Mouse (Mus musculus): ENCODE measurements around the gene Ifitm10. TPM values are rescaled to one million over a fixed set of nuclear protein-coding genes. Genes with fewer than 3 reads are reported as not detected.
"Not testable (repeated sequence)": the region's sequence is repeated elsewhere in the genome, so short reads cannot be mapped to it uniquely, and the experiment has no call there.

Gene Ifitm10
- polyA plus RNA-seq, 1 experiment from 2014 or later = 15.5 TPM

DNA sequence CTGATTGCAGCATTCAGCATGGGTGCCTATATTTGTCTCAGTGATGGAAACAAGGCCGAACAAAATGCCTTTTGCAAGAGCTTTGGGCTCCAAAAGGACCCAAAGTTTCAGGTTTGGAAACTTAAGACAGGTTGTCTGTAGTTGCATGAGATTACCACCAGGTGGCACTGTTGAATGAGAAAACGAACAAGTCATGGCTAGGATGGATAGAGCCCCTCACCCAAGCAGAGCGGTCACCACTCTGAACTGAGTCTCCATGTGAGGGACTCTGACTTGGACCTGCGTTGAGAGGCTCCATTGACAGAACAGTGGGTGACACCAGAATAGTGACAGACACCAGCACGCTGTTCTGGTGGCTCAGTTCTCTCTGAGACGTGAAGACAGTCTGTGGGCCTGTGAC is 57.0 kb downstream of the Ifitm10 start:
- Histone ChIP-seq H3K36me3 (ENCODE audit: insufficient read depth, low read length) (no peaks in the 10 kb centered on the region), H3K9ac (replicated peaks; ENCODE audit: low read depth) (no peak overlapping the region), H3K4me2 (replicated peaks; ENCODE audit: low read depth, low read length) (no peak overlapping the region), H3K4me1 (ENCODE audit: insufficient read depth, low read depth, low read length) (no peaks in the 10 kb centered on the region), H3K27ac (ENCODE audit: low read length) (no peak overlapping the region), H3K4me3 (ENCODE audit: low read depth, low read length) (no peak overlapping the region), H3K9me3 (ENCODE audit: low read length) (no peaks in the 10 kb centered on the region), H3K27me3 (replicated peaks; ENCODE audit: insufficient read depth, low read length) (no peaks in the 10 kb centered on the region)
- peak; percentile 87 for TF ChIP-seq CTCF (IDR thresholded peaks at IDR 0.05)
- no peak for TF ChIP-seq EP300 (IDR thresholded peaks at IDR 0.05)
- peak; percentile 56 for DNase-seq (ENCODE audit: low spot score)
- no peak for ATAC-seq
- WGBS = 30% methylated on average over 6 of the region's 6 CpGs

DNA sequence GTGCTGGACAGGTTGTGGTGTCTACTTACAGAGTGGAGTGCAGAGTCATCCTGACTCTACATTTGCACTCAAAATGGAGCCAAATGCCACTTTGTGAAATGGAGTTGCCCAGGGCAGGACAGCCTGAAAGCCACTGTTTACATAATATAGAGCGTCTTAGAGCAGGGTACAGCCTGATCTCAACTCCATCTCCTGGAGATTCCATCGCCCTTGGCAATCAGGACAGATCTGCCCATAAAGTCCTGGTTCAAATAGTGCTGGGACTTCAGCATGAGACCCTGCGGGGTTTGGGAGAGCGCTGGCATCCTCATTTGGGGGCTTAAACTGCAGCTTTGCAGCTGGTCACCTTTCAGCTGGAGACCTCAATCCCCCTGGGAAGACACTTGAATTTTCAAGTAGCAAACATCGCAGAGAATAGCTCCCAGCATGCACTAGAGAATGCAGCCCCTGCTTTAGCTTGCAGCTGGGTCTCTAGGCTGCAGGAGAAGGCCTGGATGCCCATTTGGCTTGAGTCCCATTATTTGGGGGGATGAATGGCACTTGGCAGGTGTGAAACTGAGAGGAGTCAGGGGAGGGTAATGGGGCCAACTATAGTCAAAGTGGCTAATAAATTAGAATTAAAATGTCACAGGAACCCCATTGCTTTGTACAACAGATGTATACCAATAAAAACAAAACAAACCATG is 58.8 kb downstream of the Ifitm10 start:
- H3K27me3 ChIP-seq (replicated peaks; ENCODE audit: insufficient read depth, low read length) = no peaks in the 10 kb centered on the region
- no peak for TF ChIP-seq EP300 (IDR thresholded peaks at IDR 0.05)
- no peak for TF ChIP-seq CTCF (IDR thresholded peaks at IDR 0.05)
- H3K4me3 ChIP-seq (ENCODE audit: low read depth, low read length) = no peak overlapping the region
- H3K4me1 ChIP-seq (ENCODE audit: insufficient read depth, low read depth, low read length) = no peaks in the 10 kb centered on the region
- 51% methylated on average over 5 of the region's 5 CpGs for WGBS
- ATAC-seq (no peak), DNase-seq (ENCODE audit: low spot score) (no peak)
- no peak overlapping the region for H3K4me2 ChIP-seq (replicated peaks; ENCODE audit: low read depth, low read length)
- no peak overlapping the region for H3K27ac ChIP-seq (ENCODE audit: low read length)
- H3K9ac ChIP-seq (replicated peaks; ENCODE audit: low read depth) = no peak overlapping the region
- H3K36me3 ChIP-seq (ENCODE audit: insufficient read depth, low read length) = no peaks in the 10 kb centered on the region
- no peaks in the 10 kb centered on the region for H3K9me3 ChIP-seq (ENCODE audit: low read length)

DNA sequence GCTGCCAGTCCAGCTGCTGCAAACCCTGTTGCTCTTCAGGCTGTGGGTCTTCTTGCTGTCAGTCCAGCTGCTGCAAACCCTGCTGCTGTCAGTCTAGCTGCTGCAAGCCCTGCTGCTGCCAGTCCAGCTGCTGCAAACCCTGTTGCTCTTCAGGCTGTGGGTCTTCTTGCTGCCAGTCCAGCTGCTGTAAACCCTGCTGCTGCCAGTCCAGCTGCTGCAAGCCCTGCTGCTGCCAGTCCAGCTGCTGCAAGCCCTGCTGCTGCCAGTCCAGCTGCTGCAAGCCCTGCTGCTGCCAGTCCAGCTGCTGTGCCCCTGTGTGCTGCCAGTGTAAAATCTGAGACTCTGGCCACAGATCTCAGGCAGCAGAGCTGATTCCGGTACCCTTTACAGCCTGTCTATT is 69.6 kb downstream of the Ifitm10 start:
- H3K9ac ChIP-seq (replicated peaks; ENCODE audit: low read depth); H3K27me3 ChIP-seq (replicated peaks; ENCODE audit: insufficient read depth, low read length); H3K36me3 ChIP-seq (ENCODE audit: insufficient read depth, low read length); H3K4me1 ChIP-seq (ENCODE audit: insufficient read depth, low read depth, low read length); ATAC-seq; H3K27ac ChIP-seq (ENCODE audit: low read length); H3K4me2 ChIP-seq (replicated peaks; ENCODE audit: low read depth, low read length); H3K9me3 ChIP-seq (ENCODE audit: low read length); H3K4me3 ChIP-seq (ENCODE audit: low read depth, low read length); DNase-seq (ENCODE audit: low spot score): not testable (repeated sequence)
- 86% methylated on average over 1 of the region's 1 CpGs for WGBS

DNA sequence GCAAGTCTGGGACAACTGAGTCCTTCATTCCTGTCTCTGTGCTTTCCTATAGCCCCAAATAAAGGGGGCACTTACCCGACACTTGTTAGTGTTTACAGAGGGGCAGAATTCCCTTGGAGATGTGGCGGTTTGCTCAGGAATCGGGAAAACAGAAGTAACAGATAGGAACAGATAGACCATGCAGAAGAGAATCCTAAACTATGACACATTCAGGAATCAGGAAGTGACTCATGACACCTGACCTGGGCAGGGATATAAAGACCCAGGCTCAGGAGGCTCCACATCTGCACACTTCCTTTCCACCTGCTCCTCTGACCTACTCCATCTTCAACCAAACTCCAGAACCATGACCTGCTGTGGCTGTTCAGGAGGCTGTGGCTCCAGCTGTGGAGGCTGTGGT is 70.3 kb downstream of the Ifitm10 start, which contains the start of gene Krtap5-4:
Gene Krtap5-4, plus strand, starts transcription at position 301 of the 400 bp plus-strand sequence.
- DNase-seq (ENCODE audit: low spot score) = no peak
- Histone ChIP-seq H3K4me1 (ENCODE audit: insufficient read depth, low read depth, low read length) (no peaks in the 10 kb centered on the region), H3K27me3 (replicated peaks; ENCODE audit: insufficient read depth, low read length) (no peaks in the 10 kb centered on the region), H3K4me3 (ENCODE audit: low read depth, low read length) (no peak within 1 kb of the TSS), H3K9me3 (ENCODE audit: low read length) (no peaks in the 10 kb centered on the region), H3K36me3 (ENCODE audit: insufficient read depth, low read length) (no peaks in the 10 kb centered on the region), H3K9ac (replicated peaks; ENCODE audit: low read depth) (no peak within 1 kb of the TSS), H3K27ac (ENCODE audit: low read length) (no peak within 1 kb of the TSS), H3K4me2 (replicated peaks; ENCODE audit: low read depth, low read length) (no peak within 1 kb of the TSS)
- WGBS = 18% methylated on average over 3 of the region's 3 CpGs
- ATAC-seq = no peak
- TF ChIP-seq CTCF (IDR thresholded peaks at IDR 0.05) (no peak), EP300 (IDR thresholded peaks at IDR 0.05) (no peak)

DNA sequence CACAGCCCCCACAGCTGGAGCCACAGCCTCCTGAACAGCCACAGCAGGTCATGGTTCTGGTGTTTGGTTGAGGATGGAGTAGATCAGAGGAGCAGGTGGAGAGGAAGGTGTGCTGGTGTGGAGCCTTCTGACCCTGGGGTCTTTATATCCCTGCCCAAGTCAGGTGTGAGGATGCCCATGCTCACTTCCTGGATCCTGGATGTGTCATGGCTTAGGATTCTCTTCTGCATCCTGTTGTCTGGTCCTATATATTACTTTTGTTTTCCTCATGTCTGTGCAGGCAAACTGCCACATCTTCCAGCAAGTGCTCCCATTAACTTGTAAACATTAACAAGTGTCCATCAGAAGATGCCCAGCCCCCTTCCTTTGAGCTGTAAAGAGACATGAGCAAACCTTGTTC is 76.5 kb downstream of the Ifitm10 start, which contains the start of gene Krtap5-1:
Gene Krtap5-1, minus strand, starts transcription at position 101 of the 400 bp plus-strand sequence.
- not testable (repeated sequence) for H3K36me3 ChIP-seq (ENCODE audit: insufficient read depth, low read length); H3K27ac ChIP-seq (ENCODE audit: low read length)

DNA sequence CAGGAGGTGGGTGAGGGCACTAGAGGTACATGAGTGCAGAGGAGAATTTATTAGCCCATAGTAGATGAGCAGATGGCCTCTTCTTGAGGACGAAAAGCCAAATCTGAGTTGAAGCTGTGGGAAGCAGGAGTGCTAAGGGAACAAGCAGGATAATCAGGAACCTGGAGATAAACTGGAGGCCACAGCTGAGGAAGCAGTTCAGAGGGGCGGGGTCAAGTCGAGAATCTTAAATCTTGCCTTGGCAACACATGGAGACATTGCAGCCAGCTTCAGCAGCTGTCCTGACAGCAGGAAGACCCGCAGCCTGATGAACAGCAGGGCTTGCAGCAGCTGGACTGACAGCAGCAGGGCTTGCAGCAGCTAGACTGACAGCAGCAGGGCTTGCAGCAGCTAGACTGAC is 77.4 kb downstream of the Ifitm10 start:
- H3K4me3 ChIP-seq (ENCODE audit: low read depth, low read length); H3K4me1 ChIP-seq (ENCODE audit: insufficient read depth, low read depth, low read length); H3K9me3 ChIP-seq (ENCODE audit: low read length); H3K36me3 ChIP-seq (ENCODE audit: insufficient read depth, low read length); ATAC-seq; H3K27me3 ChIP-seq (replicated peaks; ENCODE audit: insufficient read depth, low read length); DNase-seq (ENCODE audit: low spot score); H3K27ac ChIP-seq (ENCODE audit: low read length); H3K9ac ChIP-seq (replicated peaks; ENCODE audit: low read depth); H3K4me2 ChIP-seq (replicated peaks; ENCODE audit: low read depth, low read length): not testable (repeated sequence)
- WGBS = 13% methylated on average over 4 of the region's 4 CpGs

More for the DNA sequence above, 76.5 kb downstream of the Ifitm10 start, which contains the start of gene Krtap5-1:
- H3K9me3 ChIP-seq (ENCODE audit: low read length); ATAC-seq; H3K4me2 ChIP-seq (replicated peaks; ENCODE audit: low read depth, low read length); H3K27me3 ChIP-seq (replicated peaks; ENCODE audit: insufficient read depth, low read length); H3K4me3 ChIP-seq (ENCODE audit: low read depth, low read length); H3K9ac ChIP-seq (replicated peaks; ENCODE audit: low read depth); DNase-seq (ENCODE audit: low spot score); H3K4me1 ChIP-seq (ENCODE audit: insufficient read depth, low read depth, low read length): not testable (repeated sequence)

DNA sequence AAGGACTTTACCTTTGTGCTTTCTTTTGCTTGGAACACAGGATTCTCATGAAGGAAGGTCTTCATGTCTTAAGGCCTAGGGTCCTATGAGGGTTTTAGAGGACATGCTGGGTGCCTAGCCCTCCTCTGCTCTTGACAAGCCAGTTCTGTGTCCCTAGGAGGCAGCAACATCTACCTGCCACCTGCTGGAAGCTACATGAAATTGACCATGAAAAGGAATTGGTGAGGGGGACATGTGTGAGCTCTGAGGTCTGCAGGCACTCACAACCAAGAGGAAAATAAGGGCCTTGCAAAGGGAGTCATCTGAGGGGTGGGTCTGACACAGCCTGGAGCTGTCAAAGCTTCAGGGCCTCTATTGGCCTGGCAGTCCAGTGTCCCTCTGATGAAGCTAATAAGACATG is 78.1 kb downstream of the Ifitm10 start:
- TF ChIP-seq CTCF (IDR thresholded peaks at IDR 0.05) (peak; percentile 35), EP300 (IDR thresholded peaks at IDR 0.05) (no peak)
- no peak overlapping the region for H3K4me2 ChIP-seq (replicated peaks; ENCODE audit: low read depth, low read length)
- H3K9me3 ChIP-seq (ENCODE audit: low read length) = no peaks in the 10 kb centered on the region
- DNase-seq (ENCODE audit: low spot score) (no peak), ATAC-seq (no peak)
- H3K36me3 ChIP-seq (ENCODE audit: insufficient read depth, low read length) = no peaks in the 10 kb centered on the region
- H3K4me3 ChIP-seq (ENCODE audit: low read depth, low read length) = no peak overlapping the region
- no peak overlapping the region for H3K27ac ChIP-seq (ENCODE audit: low read length)
- no peaks in the 10 kb centered on the region for H3K27me3 ChIP-seq (replicated peaks; ENCODE audit: insufficient read depth, low read length)
- H3K4me1 ChIP-seq (ENCODE audit: insufficient read depth, low read depth, low read length) = no peaks in the 10 kb centered on the region
- H3K9ac ChIP-seq (replicated peaks; ENCODE audit: low read depth) = no peak overlapping the region

Measured in lung, postnatal 0 days (tissue).